Mouse (Mus musculus): ENCODE results near the gene Mmp15. TPM values are rescaled to one million over a fixed set of nuclear protein-coding genes. Genes with fewer than 3 reads are reported as not detected.

Gene Mmp15
- polyA plus RNA-seq, 1 experiment: 5.6 TPM

DNA sequence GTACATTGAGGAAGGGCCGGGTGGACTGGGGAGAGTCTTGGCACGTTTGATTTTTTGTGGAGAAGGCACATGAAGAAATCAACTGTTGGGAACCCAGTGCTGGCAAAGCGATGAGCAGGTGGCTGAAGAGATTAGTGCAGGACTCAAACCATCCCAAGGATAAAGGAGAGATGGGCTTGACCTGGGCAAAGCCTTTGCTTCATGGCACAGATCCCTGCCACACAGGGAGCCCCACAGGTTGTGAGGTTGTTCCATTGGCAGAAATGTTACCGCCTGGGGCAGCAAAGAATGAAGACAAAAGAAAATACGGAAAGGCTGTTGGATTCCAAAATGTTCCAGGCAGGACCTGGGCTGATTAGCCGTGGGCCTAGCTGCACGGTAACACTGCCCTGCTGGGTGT, 35.9 kb downstream of the Mmp15 start:
- WGBS: 83% methylated on average over 7 of the region's 7 CpGs

DNA sequence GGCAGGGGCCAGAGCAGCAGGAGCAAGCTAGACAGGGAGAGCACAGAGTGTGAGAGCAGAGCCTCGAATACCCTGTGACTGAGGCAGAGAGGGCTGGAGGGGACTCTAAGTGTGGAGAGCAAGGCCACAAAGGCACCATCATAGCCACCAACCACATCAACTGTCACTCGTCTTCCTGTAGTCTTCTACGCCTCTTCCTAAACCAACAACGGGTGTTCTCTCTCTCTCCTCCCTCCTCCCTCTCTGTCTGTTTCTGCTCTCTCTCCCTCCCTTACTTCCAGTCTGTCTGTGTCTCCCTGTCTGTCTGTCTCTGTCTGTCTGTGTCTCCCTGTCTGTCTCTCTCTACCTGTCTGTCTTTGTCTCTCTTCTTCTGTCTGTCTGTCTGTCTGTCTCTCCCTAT, 38.2 kb downstream of the Mmp15 start:
- H3K36me3 ChIP-seq (ENCODE audit: control insufficient read depth, insufficient read depth, low read length): no peaks in the 10 kb centered on the region
- WGBS: 53% methylated on average over 4 of the region's 4 CpGs
- no peak for TF ChIP-seq CTCF (conservative IDR thresholded peaks at IDR 0.05; ENCODE audit: insufficient read depth, insufficient read length, low read depth, low read length)
- TF ChIP-seq POLR2A (IDR thresholded peaks at IDR 0.05; ENCODE audit: low read depth, low read length): no peak
- no peaks in the 10 kb centered on the region for H3K27me3 ChIP-seq (replicated peaks; ENCODE audit: control insufficient read depth, insufficient read depth, low read length)
- no peak overlapping the region for H3K4me3 ChIP-seq (ENCODE audit: insufficient read depth, low read depth, low read length)
- 0 out of 2 replicates have a peak, but pooled peaks cover 3% of the 10 kb centered on the region for H3K4me1 ChIP-seq (ENCODE audit: control insufficient read depth, insufficient read depth, low read length)
- no peak overlapping the region for H3K27ac ChIP-seq (ENCODE audit: insufficient read depth, low read depth, low read length)
- no peak for DNase-seq

More for the DNA sequence above, 35.9 kb downstream of the Mmp15 start:
- H3K36me3 ChIP-seq (ENCODE audit: control insufficient read depth, insufficient read depth, low read length): no peaks in the 10 kb centered on the region
- no peak for TF ChIP-seq CTCF (conservative IDR thresholded peaks at IDR 0.05; ENCODE audit: insufficient read depth, insufficient read length, low read depth, low read length)
- TF ChIP-seq POLR2A (IDR thresholded peaks at IDR 0.05; ENCODE audit: low read depth, low read length): no peak
- H3K4me1 ChIP-seq (ENCODE audit: control insufficient read depth, insufficient read depth, low read length): 0 out of 2 replicates have a peak, but pooled peaks cover 3% of the 10 kb centered on the region
- no peak overlapping the region for H3K4me3 ChIP-seq (ENCODE audit: insufficient read depth, low read depth, low read length)
- H3K27ac ChIP-seq (ENCODE audit: insufficient read depth, low read depth, low read length): no peak overlapping the region
- no peak for DNase-seq
- no peaks in the 10 kb centered on the region for H3K27me3 ChIP-seq (replicated peaks; ENCODE audit: control insufficient read depth, insufficient read depth, low read length)

DNA sequence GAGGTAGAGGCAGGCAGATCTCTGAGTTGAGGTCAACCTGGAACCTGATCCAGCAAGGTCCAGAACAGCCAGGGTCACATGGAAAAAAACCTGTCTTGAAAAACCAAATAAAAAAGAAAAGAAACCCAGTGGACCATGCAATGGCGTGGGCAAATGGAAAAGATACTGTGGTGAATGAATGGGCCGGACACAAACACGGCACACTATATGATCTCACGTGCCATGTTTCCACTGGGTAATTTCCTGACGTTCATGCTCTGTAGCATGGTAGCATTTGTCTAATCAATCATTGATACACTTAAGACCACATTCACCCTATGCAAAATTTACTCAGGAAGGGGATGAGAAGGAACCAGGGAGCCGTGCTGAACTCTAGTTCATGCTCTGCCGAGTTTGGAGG, 39.0 kb downstream of the Mmp15 start:
- Histone ChIP-seq H3K4me3 (ENCODE audit: insufficient read depth, low read depth, low read length) (no peak overlapping the region), H3K27me3 (replicated peaks; ENCODE audit: control insufficient read depth, insufficient read depth, low read length) (no peaks in the 10 kb centered on the region), H3K4me1 (ENCODE audit: control insufficient read depth, insufficient read depth, low read length) (0 out of 2 replicates have a peak, but pooled peaks cover 3% of the 10 kb centered on the region), H3K36me3 (ENCODE audit: control insufficient read depth, insufficient read depth, low read length) (no peaks in the 10 kb centered on the region), H3K27ac (ENCODE audit: insufficient read depth, low read depth, low read length) (no peak overlapping the region)
- WGBS: 50% methylated on average over 7 of the region's 7 CpGs
- DNase-seq: no peak
- TF ChIP-seq POLR2A (IDR thresholded peaks at IDR 0.05; ENCODE audit: low read depth, low read length) (no peak), CTCF (conservative IDR thresholded peaks at IDR 0.05; ENCODE audit: insufficient read depth, insufficient read length, low read depth, low read length) (no peak)

GRCm38 (mm10) chr8:95392604-95393003, 40.5 kb downstream of the Mmp15 start:
- DNase-seq: peak; percentile 78
- Histone ChIP-seq H3K27me3 (replicated peaks; ENCODE audit: control insufficient read depth, insufficient read depth, low read length) (no peaks in the 10 kb centered on the region), H3K27ac (ENCODE audit: insufficient read depth, low read depth, low read length) (no peak overlapping the region), H3K36me3 (ENCODE audit: control insufficient read depth, insufficient read depth, low read length) (no peaks in the 10 kb centered on the region), H3K4me3 (ENCODE audit: insufficient read depth, low read depth, low read length) (no peak overlapping the region), H3K4me1 (ENCODE audit: control insufficient read depth, insufficient read depth, low read length) (0 out of 2 replicates have a peak, but pooled peaks cover 3% of the 10 kb centered on the region)
- no peak for TF ChIP-seq CTCF (conservative IDR thresholded peaks at IDR 0.05; ENCODE audit: insufficient read depth, insufficient read length, low read depth, low read length)
- TF ChIP-seq POLR2A (IDR thresholded peaks at IDR 0.05; ENCODE audit: low read depth, low read length): no peak
- 65% methylated on average over 5 of the region's 5 CpGs for WGBS

GRCm38 (mm10) chr8:95395186-95395918, 43.3 kb downstream of the Mmp15 start:
- TF ChIP-seq POLR2A (IDR thresholded peaks at IDR 0.05; ENCODE audit: low read depth, low read length): no peak
- no peak for TF ChIP-seq CTCF (conservative IDR thresholded peaks at IDR 0.05; ENCODE audit: insufficient read depth, insufficient read length, low read depth, low read length)
- no peak overlapping the region for H3K4me3 ChIP-seq (ENCODE audit: insufficient read depth, low read depth, low read length)
- H3K36me3 ChIP-seq (ENCODE audit: control insufficient read depth, insufficient read depth, low read length): no peaks in the 10 kb centered on the region
- WGBS: 34% methylated on average over 8 of the region's 8 CpGs
- H3K4me1 ChIP-seq (ENCODE audit: control insufficient read depth, insufficient read depth, low read length): 0 out of 2 replicates have a peak, but pooled peaks cover 3% of the 10 kb centered on the region
- DNase-seq: no peak
- no peaks in the 10 kb centered on the region for H3K27me3 ChIP-seq (replicated peaks; ENCODE audit: control insufficient read depth, insufficient read depth, low read length)
- H3K27ac ChIP-seq (ENCODE audit: insufficient read depth, low read depth, low read length): no peak overlapping the region

DNA sequence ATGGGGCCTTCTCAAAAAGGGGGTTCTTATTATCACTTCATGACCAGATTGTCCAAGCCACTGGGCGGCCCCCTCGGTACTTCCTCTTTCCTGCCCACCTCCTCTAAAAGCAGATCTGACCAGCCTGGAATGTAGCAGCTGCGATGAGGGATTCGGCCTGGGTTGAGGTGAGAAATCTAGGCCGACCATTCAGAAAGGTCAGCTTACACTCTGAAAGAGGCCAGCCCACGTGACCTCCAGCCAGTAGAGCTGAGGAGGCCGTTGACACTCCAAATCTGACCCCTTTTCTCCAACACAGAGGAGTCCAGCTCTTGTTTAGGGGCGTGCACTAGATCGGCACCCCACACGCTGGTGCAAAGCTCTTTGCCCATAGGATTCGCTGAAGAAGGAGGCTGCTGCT, 44.7 kb downstream of the Mmp15 start:
- Histone ChIP-seq H3K36me3 (ENCODE audit: control insufficient read depth, insufficient read depth, low read length) (no peaks in the 10 kb centered on the region), H3K4me3 (ENCODE audit: insufficient read depth, low read depth, low read length) (no peak overlapping the region), H3K27me3 (replicated peaks; ENCODE audit: control insufficient read depth, insufficient read depth, low read length) (no peaks in the 10 kb centered on the region), H3K4me1 (ENCODE audit: control insufficient read depth, insufficient read depth, low read length) (no peaks in the 10 kb centered on the region), H3K27ac (ENCODE audit: insufficient read depth, low read depth, low read length) (no peak overlapping the region)
- DNase-seq: no peak
- WGBS: 65% methylated on average over 11 of the region's 11 CpGs
- TF ChIP-seq CTCF (conservative IDR thresholded peaks at IDR 0.05; ENCODE audit: insufficient read depth, insufficient read length, low read depth, low read length): no peak
- no peak for TF ChIP-seq POLR2A (IDR thresholded peaks at IDR 0.05; ENCODE audit: low read depth, low read length)

GRCm38 (mm10) chr8:95397201-95397600, 45.1 kb downstream of the Mmp15 start:
- Histone ChIP-seq H3K4me3 (ENCODE audit: insufficient read depth, low read depth, low read length) (no peak overlapping the region), H3K4me1 (ENCODE audit: control insufficient read depth, insufficient read depth, low read length) (no peaks in the 10 kb centered on the region), H3K27me3 (replicated peaks; ENCODE audit: control insufficient read depth, insufficient read depth, low read length) (no peaks in the 10 kb centered on the region), H3K27ac (ENCODE audit: insufficient read depth, low read depth, low read length) (no peak overlapping the region), H3K36me3 (ENCODE audit: control insufficient read depth, insufficient read depth, low read length) (no peaks in the 10 kb centered on the region)
- no peak for DNase-seq
- WGBS: 79% methylated on average over 5 of the region's 5 CpGs
- TF ChIP-seq CTCF (conservative IDR thresholded peaks at IDR 0.05; ENCODE audit: insufficient read depth, insufficient read length, low read depth, low read length) (no peak), POLR2A (IDR thresholded peaks at IDR 0.05; ENCODE audit: low read depth, low read length) (no peak)

All from kidney, adult 2 months (tissue).